Mouse (Mus musculus): ENCODE data around the gene Lrrc8a. TPM values are rescaled to one million over a fixed set of nuclear protein-coding genes. Genes with fewer than 3 reads are reported as not detected.

The Lrrc8a gene
- polyA plus RNA-seq, 1 experiment from 2014 or later: 57.8 TPM

GRCm38 (mm10) chr2:30205629-30206357 is 31.7 kb upstream of the Lrrc8a start, which contains the start of gene Kyat1:
TSS of gene Kyat1 (minus strand) at chr2:30205847.
- Histone ChIP-seq H3K27ac (ENCODE audit: low read length) (peak within 1 kb of the TSS; percentile 83), H3K4me1 (ENCODE audit: control insufficient read depth, insufficient read depth, low read length) (peaks cover 14% of the 10 kb centered on the region), H3K4me2 (ENCODE audit: low read length) (peak within 1 kb of the TSS; percentile 79), H3K27me3 (ENCODE audit: control insufficient read depth, insufficient read depth, low read depth, low read length) (no peaks in the 10 kb centered on the region), H3K9ac (ENCODE audit: low read depth, low read length) (peak within 1 kb of the TSS; percentile 74), H3K4me3 (ENCODE audit: low read depth, low read length) (peak within 1 kb of the TSS; percentile 79), H3K9me3 (replicated peaks; ENCODE audit: control insufficient read depth, low read length, poor library complexity, severe bottlenecking) (no peaks in the 10 kb centered on the region), H3K36me3 (ENCODE audit: control insufficient read depth, insufficient read depth, low read length) (no peaks in the 10 kb centered on the region)
- peak; percentile 99 for ATAC-seq
- WGBS: 0% methylated on average over 44 of the region's 44 CpGs

GRCm38 (mm10) chr2:30207401-30207800 is 30.1 kb upstream of the Lrrc8a start:
- Histone ChIP-seq H3K27me3 (ENCODE audit: control insufficient read depth, insufficient read depth, low read depth, low read length) (no peaks in the 10 kb centered on the region), H3K9me3 (replicated peaks; ENCODE audit: control insufficient read depth, low read length, poor library complexity, severe bottlenecking) (no peaks in the 10 kb centered on the region), H3K9ac (ENCODE audit: low read depth, low read length) (no peak overlapping the region), H3K4me1 (ENCODE audit: control insufficient read depth, insufficient read depth, low read length) (peaks cover 14% of the 10 kb centered on the region), H3K36me3 (ENCODE audit: control insufficient read depth, insufficient read depth, low read length) (no peaks in the 10 kb centered on the region), H3K4me2 (ENCODE audit: low read length) (no peak overlapping the region), H3K4me3 (ENCODE audit: low read depth, low read length) (no peak overlapping the region), H3K27ac (ENCODE audit: low read length) (no peak overlapping the region)
- ATAC-seq: no peak
- WGBS: 88% methylated on average over 4 of the region's 4 CpGs

GRCm38 (mm10) chr2:30207886-30208285 is 29.6 kb upstream of the Lrrc8a start:
- H3K9ac ChIP-seq (ENCODE audit: low read depth, low read length): no peak overlapping the region
- H3K27ac ChIP-seq (ENCODE audit: low read length): no peak overlapping the region
- peaks cover 14% of the 10 kb centered on the region for H3K4me1 ChIP-seq (ENCODE audit: control insufficient read depth, insufficient read depth, low read length)
- H3K4me3 ChIP-seq (ENCODE audit: low read depth, low read length): no peak overlapping the region
- H3K4me2 ChIP-seq (ENCODE audit: low read length): no peak overlapping the region
- ATAC-seq: no peak
- H3K36me3 ChIP-seq (ENCODE audit: control insufficient read depth, insufficient read depth, low read length): no peaks in the 10 kb centered on the region
- 82% methylated on average over 5 of the region's 5 CpGs for WGBS
- no peaks in the 10 kb centered on the region for H3K9me3 ChIP-seq (replicated peaks; ENCODE audit: control insufficient read depth, low read length, poor library complexity, severe bottlenecking)
- H3K27me3 ChIP-seq (ENCODE audit: control insufficient read depth, insufficient read depth, low read depth, low read length): no peaks in the 10 kb centered on the region

- no peak for ATAC-seq
- H3K36me3 ChIP-seq (ENCODE audit: control insufficient read depth, insufficient read depth, low read length): no peaks in the 10 kb centered on the region
- 74% methylated on average over 6 of the region's 6 CpGs for WGBS
- no peaks in the 10 kb centered on the region for H3K9me3 ChIP-seq (replicated peaks; ENCODE audit: control insufficient read depth, low read length, poor library complexity, severe bottlenecking)
- H3K9ac ChIP-seq (ENCODE audit: low read depth, low read length): no peak overlapping the region
- no peak overlapping the region for H3K4me2 ChIP-seq (ENCODE audit: low read length)
- no peaks in the 10 kb centered on the region for H3K27me3 ChIP-seq (ENCODE audit: control insufficient read depth, insufficient read depth, low read depth, low read length)
- H3K4me3 ChIP-seq (ENCODE audit: low read depth, low read length): no peak overlapping the region
- no peak overlapping the region for H3K27ac ChIP-seq (ENCODE audit: low read length)
- H3K4me1 ChIP-seq (ENCODE audit: control insufficient read depth, insufficient read depth, low read length): peaks cover 3% of the 10 kb centered on the region; the same call in 1 of the 2 replicates
Measured at GRCm38 (mm10) chr2:30211408-30212168, 25.9 kb upstream of the Lrrc8a start.

GRCm38 (mm10) chr2:30212169-30212545 is 25.4 kb upstream of the Lrrc8a start:
- H3K36me3 ChIP-seq (ENCODE audit: control insufficient read depth, insufficient read depth, low read length): no peaks in the 10 kb centered on the region
- no peaks in the 10 kb centered on the region for H3K27me3 ChIP-seq (ENCODE audit: control insufficient read depth, insufficient read depth, low read depth, low read length)
- 79% methylated on average over 4 of the region's 4 CpGs for WGBS
- H3K4me2 ChIP-seq (ENCODE audit: low read length): no peak overlapping the region
- no peak overlapping the region for H3K4me3 ChIP-seq (ENCODE audit: low read depth, low read length)
- H3K4me1 ChIP-seq (ENCODE audit: control insufficient read depth, insufficient read depth, low read length): no peaks in the 10 kb centered on the region
- H3K9ac ChIP-seq (ENCODE audit: low read depth, low read length): no peak overlapping the region
- no peak overlapping the region for H3K27ac ChIP-seq (ENCODE audit: low read length)
- no peaks in the 10 kb centered on the region for H3K9me3 ChIP-seq (replicated peaks; ENCODE audit: control insufficient read depth, low read length, poor library complexity, severe bottlenecking)
- no peak for ATAC-seq

GRCm38 (mm10) chr2:30212951-30213350 is 24.6 kb upstream of the Lrrc8a start:
- H3K27me3 ChIP-seq (ENCODE audit: control insufficient read depth, insufficient read depth, low read depth, low read length): no peaks in the 10 kb centered on the region
- 96% methylated on average over 1 of the region's 1 CpGs for WGBS
- no peaks in the 10 kb centered on the region for H3K36me3 ChIP-seq (ENCODE audit: control insufficient read depth, insufficient read depth, low read length)
- no peak overlapping the region for H3K4me2 ChIP-seq (ENCODE audit: low read length)
- no peak overlapping the region for H3K27ac ChIP-seq (ENCODE audit: low read length)
- H3K9me3 ChIP-seq (replicated peaks; ENCODE audit: control insufficient read depth, low read length, poor library complexity, severe bottlenecking): no peaks in the 10 kb centered on the region
- H3K9ac ChIP-seq (ENCODE audit: low read depth, low read length): no peak overlapping the region
- no peak for ATAC-seq
- no peak overlapping the region for H3K4me3 ChIP-seq (ENCODE audit: low read depth, low read length)
- no peaks in the 10 kb centered on the region for H3K4me1 ChIP-seq (ENCODE audit: control insufficient read depth, insufficient read depth, low read length)

- no peak overlapping the region for H3K27ac ChIP-seq (ENCODE audit: low read length)
- H3K9ac ChIP-seq (ENCODE audit: low read depth, low read length): no peak overlapping the region
- ATAC-seq: no peak
- H3K4me2 ChIP-seq (ENCODE audit: low read length): no peak overlapping the region
- no peaks in the 10 kb centered on the region for H3K4me1 ChIP-seq (ENCODE audit: control insufficient read depth, insufficient read depth, low read length)
- H3K27me3 ChIP-seq (ENCODE audit: control insufficient read depth, insufficient read depth, low read depth, low read length): no peaks in the 10 kb centered on the region
- no peak overlapping the region for H3K4me3 ChIP-seq (ENCODE audit: low read depth, low read length)
- no peaks in the 10 kb centered on the region for H3K36me3 ChIP-seq (ENCODE audit: control insufficient read depth, insufficient read depth, low read length)
- 89% methylated on average over 3 of the region's 3 CpGs for WGBS
- no peaks in the 10 kb centered on the region for H3K9me3 ChIP-seq (replicated peaks; ENCODE audit: control insufficient read depth, low read length, poor library complexity, severe bottlenecking)
Measured at GRCm38 (mm10) chr2:30214745-30215144, 22.8 kb upstream of the Lrrc8a start.

- Histone ChIP-seq H3K36me3 (ENCODE audit: control insufficient read depth, insufficient read depth, low read length) (no peaks in the 10 kb centered on the region), H3K4me1 (ENCODE audit: control insufficient read depth, insufficient read depth, low read length) (no peaks in the 10 kb centered on the region), H3K9ac (ENCODE audit: low read depth, low read length) (no peak overlapping the region), H3K27ac (ENCODE audit: low read length) (no peak overlapping the region), H3K9me3 (replicated peaks; ENCODE audit: control insufficient read depth, low read length, poor library complexity, severe bottlenecking) (no peaks in the 10 kb centered on the region), H3K27me3 (ENCODE audit: control insufficient read depth, insufficient read depth, low read depth, low read length) (no peaks in the 10 kb centered on the region), H3K4me3 (ENCODE audit: low read depth, low read length) (no peak overlapping the region), H3K4me2 (ENCODE audit: low read length) (no peak overlapping the region)
- ATAC-seq: no peak
- 84% methylated on average over 6 of the region's 6 CpGs for WGBS
Measured at GRCm38 (mm10) chr2:30215493-30215892, 22.0 kb upstream of the Lrrc8a start.

GRCm38 (mm10) chr2:30216293-30216692 is 21.2 kb upstream of the Lrrc8a start:
- Histone ChIP-seq H3K36me3 (ENCODE audit: control insufficient read depth, insufficient read depth, low read length) (no peaks in the 10 kb centered on the region), H3K4me3 (ENCODE audit: low read depth, low read length) (no peak overlapping the region), H3K4me1 (ENCODE audit: control insufficient read depth, insufficient read depth, low read length) (no peaks in the 10 kb centered on the region), H3K9ac (ENCODE audit: low read depth, low read length) (no peak overlapping the region), H3K27ac (ENCODE audit: low read length) (no peak overlapping the region), H3K4me2 (ENCODE audit: low read length) (no peak overlapping the region), H3K9me3 (replicated peaks; ENCODE audit: control insufficient read depth, low read length, poor library complexity, severe bottlenecking) (no peaks in the 10 kb centered on the region), H3K27me3 (ENCODE audit: control insufficient read depth, insufficient read depth, low read depth, low read length) (no peaks in the 10 kb centered on the region)
- no peak for ATAC-seq
- WGBS: 96% methylated on average over 5 of the region's 5 CpGs

All from midbrain, embryonic 16.5 days (tissue).